Mouse (Mus musculus) cortical plate, adult 2 months (tissue): ENCODE measurements around the gene Rgs6.

Source experiments
- CTCF ChIP-seq: fragments of 200-500 bp; IDR thresholded peaks from 2 replicates; pipeline ENCODE4 v1.5.1; 2011; ENCODE audit warnings: mild to moderate bottlenecking, control low read depth, low read length; ENCODE audit not compliant: insufficient read depth; ENCODE audit errors: extremely low read depth
- POLR2A ChIP-seq: fragments of 200-500 bp; IDR thresholded peaks from 2 replicates; pipeline ENCODE4 v1.6.1; 2011; ENCODE audit warnings: mild to moderate bottlenecking, low read length, control low read depth; ENCODE audit not compliant: insufficient read depth; ENCODE audit errors: extremely low read depth

DNA sequence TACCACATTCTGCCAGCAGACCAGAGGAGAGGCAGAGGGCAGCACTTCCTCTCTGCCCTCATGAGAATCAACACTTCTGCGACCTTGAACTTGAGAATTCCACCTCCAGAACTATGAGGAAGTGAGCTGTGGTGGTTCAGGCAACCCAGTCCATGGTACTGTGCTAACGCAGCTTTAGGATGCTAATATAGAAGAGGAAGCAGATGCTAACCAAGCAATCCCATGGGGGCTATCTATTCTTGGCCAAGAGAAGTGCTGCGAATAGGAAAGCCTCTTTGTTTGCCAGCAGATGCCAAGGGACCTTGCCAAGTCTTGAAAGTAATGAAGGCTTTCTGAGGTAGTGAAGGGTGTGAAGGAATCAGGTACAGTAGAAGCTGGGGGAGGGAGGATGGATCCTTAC, 451.8 kb downstream of the Rgs6 start:
- TF ChIP-seq POLR2A: no peak
- no peak for TF ChIP-seq CTCF
